Mouse (Mus musculus) kidney, adult 8-10 months (tissue): Measurements from ENCODE around the gene Sgf29.

ENCODE experiments used
- DNase-seq, 2 experiments: peaks; one replicate each; pipeline ENCODE4 v3.0.0; 2022

Gene Sgf29

DNA sequence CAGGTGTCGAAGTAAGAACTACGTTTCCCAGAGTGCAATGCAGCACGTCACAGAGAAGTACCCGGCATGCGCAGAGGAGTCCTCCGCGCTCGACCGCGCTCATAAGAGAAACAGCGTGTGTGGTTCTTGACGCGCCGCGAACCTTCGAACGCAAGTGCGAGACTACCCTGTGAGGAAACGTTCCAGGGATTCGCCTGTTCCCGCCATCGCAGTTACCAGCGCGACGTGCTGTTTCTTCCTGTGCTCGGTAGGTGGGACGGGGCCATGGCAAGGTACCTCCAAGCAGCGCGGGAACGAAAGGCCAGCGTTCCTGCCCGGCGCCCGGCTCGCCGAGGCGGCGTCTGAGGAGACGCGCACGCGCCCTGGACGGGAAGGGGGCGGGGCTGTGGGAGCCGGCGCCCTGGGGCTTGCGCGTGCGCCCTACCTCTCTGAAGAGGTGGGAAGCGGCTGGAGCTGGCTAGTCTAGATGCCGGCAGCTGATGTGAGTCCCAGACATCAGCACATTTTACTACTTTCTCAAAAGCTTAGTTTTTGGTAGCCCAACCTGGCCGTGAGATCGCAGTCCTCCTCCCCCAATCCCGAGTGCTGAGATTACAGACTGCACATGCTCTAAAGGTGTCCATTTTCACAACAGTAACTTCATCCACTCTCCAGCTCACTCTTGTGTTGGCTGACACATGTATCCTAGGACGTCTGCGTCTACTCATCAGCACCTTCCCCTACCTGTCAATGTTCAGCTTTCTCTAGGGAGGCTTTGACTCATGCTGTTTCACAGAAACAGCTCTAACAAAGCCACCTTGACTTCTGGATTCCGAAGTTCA lies at the start of gene Sgf29:
Gene Sgf29, plus strand, starts transcription at position 79 of the 821 bp plus-strand sequence.
- DNase-seq: peak; percentile 92

GRCm38 (mm10) chr7:126601896-126602295 lies 47.2 kb upstream of the Sgf29 start:
- DNase-seq: no peak

- no peak for DNase-seq
These were observed 46.5 kb upstream of the Sgf29 start for GRCm38 (mm10) chr7:126602650-126603049.

DNA sequence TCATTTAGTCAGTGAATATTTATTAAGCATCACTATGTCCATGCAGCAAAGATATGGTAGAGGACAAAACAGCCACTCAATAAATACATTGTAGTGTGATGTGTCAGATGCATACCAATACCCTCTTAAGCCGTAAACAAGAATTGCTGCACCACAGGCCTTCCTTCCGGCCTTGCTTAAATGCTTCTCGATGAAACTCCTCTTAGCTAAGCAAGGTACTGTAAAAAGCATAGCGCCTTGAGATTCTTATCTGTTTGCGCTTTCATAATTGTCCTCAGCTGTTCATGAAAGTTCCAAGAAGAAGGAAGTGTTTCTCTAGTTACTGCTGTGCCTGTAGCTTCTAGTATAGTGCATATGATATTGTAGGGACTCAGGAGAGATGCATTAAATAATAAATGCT lies 42.5 kb upstream of the Sgf29 start:
- no peak for DNase-seq

GRCm38 (mm10) chr7:126607064-126607463 lies 42.0 kb upstream of the Sgf29 start:
- no peak for DNase-seq

DNA sequence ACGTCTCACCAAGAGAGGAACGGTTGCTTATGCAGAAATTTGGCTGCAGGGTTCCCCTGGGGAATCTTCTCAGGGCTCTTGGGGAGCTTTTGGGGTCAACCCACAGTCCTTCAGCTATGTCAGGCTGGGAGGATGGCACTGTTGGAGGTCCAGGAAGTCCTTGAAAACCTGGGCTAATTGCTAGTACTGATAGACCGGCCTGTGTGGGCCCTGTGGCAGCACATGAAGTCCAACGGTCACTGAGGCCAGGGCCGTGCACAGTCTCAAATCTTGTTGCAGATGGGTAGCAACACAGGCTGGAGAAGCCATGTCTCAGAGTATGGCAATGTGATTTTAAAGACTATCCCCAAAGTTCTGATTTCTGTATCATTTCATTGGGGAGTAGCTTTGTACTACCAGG lies 41.3 kb upstream of the Sgf29 start:
- DNase-seq: no peak

DNA sequence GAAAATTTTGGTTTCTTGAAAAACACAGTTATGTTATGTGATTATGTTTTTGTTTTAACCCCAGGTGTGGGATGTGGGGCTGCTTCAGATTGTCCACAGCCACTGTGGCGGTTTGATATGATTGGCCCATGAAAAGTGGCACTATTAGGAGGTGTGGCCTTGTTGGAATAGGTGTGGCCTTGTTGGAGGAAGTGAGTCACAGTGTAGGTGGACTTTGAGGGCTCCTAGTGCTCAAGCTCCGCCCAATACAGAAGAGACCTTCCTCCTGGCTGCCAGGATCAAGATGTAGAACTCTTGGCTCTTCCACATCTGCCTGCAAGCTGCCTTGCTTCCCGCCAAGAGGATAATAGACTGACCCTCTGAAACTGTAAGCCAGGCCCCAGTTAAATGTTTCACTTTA lies 36.4 kb upstream of the Sgf29 start:
- DNase-seq: no peak

DNA sequence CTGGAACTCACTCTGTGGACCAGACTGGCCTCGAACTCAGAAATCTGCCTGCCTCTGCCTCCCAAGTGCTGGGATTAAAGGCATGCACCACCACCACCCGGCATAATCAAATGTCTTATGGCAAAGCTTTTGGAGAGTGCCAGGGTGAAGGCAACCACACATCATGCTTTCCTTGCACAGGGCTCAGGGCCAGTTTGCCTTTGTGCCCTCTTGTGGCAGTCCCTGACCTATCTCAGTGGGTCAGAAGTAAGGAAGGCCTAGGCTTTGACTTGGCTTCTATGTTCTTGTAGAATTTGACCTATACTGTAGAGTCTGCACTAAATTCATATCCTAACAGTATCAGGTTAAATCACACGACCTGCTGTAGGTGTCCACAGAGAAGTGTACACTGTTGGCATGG lies 32.4 kb upstream of the Sgf29 start:
- DNase-seq: no peak

- DNase-seq: no peak
These were observed 29.4 kb upstream of the Sgf29 start for GRCm38 (mm10) chr7:126619559-126620275.

GRCm38 (mm10) chr7:126621452-126622359 lies 27.4 kb upstream of the Sgf29 start:
- no peak for DNase-seq

- no peak for DNase-seq
These were observed 25.7 kb upstream of the Sgf29 start for GRCm38 (mm10) chr7:126623381-126623780.

DNA sequence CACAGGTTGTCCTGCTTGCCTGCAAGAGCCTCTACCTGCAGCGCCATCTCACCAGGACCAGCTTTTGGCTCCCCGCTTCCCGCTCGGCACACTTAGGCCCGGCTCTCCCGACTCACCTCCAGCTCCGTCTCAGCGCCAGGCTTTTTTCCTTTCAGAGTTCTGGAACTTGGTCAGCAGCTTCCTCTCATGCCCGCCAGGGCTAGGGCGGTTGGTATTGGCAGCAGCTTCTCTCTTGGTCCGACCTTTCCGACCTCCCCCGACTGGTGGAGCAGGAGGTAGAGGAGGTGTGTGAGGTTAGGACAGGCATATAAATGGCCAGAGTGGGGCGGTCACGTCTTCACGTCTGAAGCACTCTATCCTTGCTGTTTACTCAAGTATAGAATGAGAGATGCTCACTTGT lies 24.3 kb upstream of the Sgf29 start:
- DNase-seq: no peak

DNA sequence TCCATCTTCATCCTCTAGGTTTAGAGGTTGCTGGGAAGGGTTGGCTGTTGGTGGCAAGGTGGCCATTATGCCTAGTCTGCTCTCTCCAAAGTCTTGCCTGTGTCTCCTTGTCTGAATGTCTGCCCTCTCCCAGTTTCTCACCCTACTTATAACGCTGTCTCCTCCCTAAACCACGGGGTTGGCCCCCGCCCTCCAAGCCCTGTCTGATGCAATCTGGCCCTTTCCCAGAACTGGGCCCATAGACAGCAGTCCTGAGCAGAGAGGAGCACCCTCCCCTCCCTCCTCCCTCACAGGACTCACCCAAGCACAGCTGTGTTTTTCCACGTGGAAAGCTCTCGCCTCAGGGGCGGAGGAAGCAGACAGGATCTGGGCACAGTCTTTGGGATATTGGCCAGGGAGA lies 23.7 kb upstream of the Sgf29 start:
- peak; percentile 50 to 72 for DNase-seq

GRCm38 (mm10) chr7:126625807-126626600 lies 23.1 kb upstream of the Sgf29 start:
- no peak for DNase-seq

GRCm38 (mm10) chr7:126628111-126628510 lies 21.0 kb upstream of the Sgf29 start:
- no peak for DNase-seq

GRCm38 (mm10) chr7:126629915-126630314 lies 19.2 kb upstream of the Sgf29 start:
- no peak for DNase-seq

GRCm38 (mm10) chr7:126630824-126631518 lies 18.1 kb upstream of the Sgf29 start, which contains the start of gene Nupr1:
Gene Nupr1 (minus strand): TSS chr7:126630861.
- no peak for DNase-seq

- no peak for DNase-seq
These were observed 16.6 kb upstream of the Sgf29 start for GRCm38 (mm10) chr7:126632478-126632877.

GRCm38 (mm10) chr7:126635375-126635774 lies 13.7 kb upstream of the Sgf29 start:
- DNase-seq: no peak

GRCm38 (mm10) chr7:126636733-126637520 lies 12.2 kb upstream of the Sgf29 start:
- DNase-seq: peak; percentile 40 to 48
